Mouse (Mus musculus) G1E (cell line): ENCODE measurements at regions not wholly inside any gene's neighbourhood (a gene's known extent, or its start where the extent isn't known, plus 50 kb on each side); places are given as distances from the start of the nearest gene placed in this dataset.

ENCODE experiments used
- ATAC-seq: 2 replicates; pipeline ENCODE4 v1.8.0; 2016; ENCODE audit warnings: mild to moderate bottlenecking; ENCODE audit not compliant: insufficient number of reproducible peaks, poor library complexity, low FRiP score, severe bottlenecking; ENCODE audit errors: extremely low read depth
- DNase-seq: peaks from one replicate; pipeline ENCODE4 v3.0.0; 2012; ENCODE audit warnings: low spot score
- H3K27me3 ChIP-seq: 2 replicates; pipeline ENCODE4 v1.6.1; 2012; ENCODE audit warnings: mild to moderate bottlenecking, low read length, inconsistent platforms; ENCODE audit not compliant: insufficient read depth
- H3K36me3 ChIP-seq: replicated peaks from 2 replicates; pipeline ENCODE3; 2012; ENCODE audit warnings: mild to moderate bottlenecking, inconsistent platforms
- H3K4me1 ChIP-seq: 2 replicates; pipeline ENCODE4 v1.6.1; 2012; ENCODE audit warnings: low read depth, low read length, inconsistent platforms, mixed read lengths; ENCODE audit not compliant: insufficient read depth
- H3K4me3 ChIP-seq: 2 replicates; pipeline ENCODE4 v1.5.1; 2012; ENCODE audit warnings: low read depth, mild to moderate bottlenecking, inconsistent platforms, low read length, moderate library complexity, mixed read lengths
- H3K9me3 ChIP-seq: replicated peaks from 2 replicates; pipeline ENCODE4 v1.6.1; 2012; ENCODE audit warnings: inconsistent platforms
- CTCF ChIP-seq: IDR thresholded peaks from 2 replicates; pipeline ENCODE4 v1.5.1; 2012; ENCODE audit warnings: low read depth, low read length, inconsistent platforms, mixed read lengths
- GATA1 ChIP-seq: IDR thresholded peaks from 2 replicates; pipeline ENCODE4 v1.6.1; 2012; ENCODE audit warnings: borderline replicate concordance, low read length, inconsistent platforms, mixed read lengths
- GATA2 ChIP-seq: IDR thresholded peaks from 2 replicates; pipeline ENCODE4 v1.6.1; 2012; ENCODE audit warnings: low read depth, low read length, inconsistent platforms, borderline replicate concordance
- POLR2AphosphoS5 ChIP-seq: IDR thresholded peaks from 2 replicates; pipeline ENCODE4 v1.6.1; 2012; ENCODE audit warnings: low read depth, low read length, inconsistent platforms; ENCODE audit not compliant: insufficient replicate concordance
- TAL1 ChIP-seq: conservative IDR thresholded peaks from 2 replicates; pipeline ENCODE4 v1.6.1; 2012; ENCODE audit warnings: low read depth, low read length, inconsistent platforms, mixed read lengths

DNA sequence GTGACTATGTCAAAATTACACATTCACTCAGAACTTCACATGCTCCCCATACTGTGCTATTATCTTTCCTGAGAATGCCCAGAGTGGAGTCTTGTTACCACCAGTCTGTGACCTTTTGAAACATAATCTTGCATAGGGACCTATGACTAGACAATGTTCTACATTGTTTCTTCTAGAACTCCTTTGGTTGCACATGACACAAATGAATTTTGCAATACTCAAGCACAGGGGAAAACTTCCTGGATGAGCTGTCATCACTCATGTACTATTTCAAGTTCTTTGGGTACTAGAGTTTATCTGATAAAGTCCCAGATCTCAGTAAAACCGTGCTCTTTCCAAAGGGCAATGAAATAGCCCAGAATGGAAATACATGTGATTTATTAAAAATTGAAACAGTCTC is 1901.0 kb upstream of the Lrrc6 start:
- DNase-seq, result no peak
- Histone ChIP-seq H3K9me3 (no peaks in the 10 kb centered on the region), H3K36me3 (no peaks in the 10 kb centered on the region), H3K4me1 (no peaks in the 10 kb centered on the region), H3K27me3 (no peaks in the 10 kb centered on the region), H3K4me3 (no peak overlapping the region)
- TF ChIP-seq CTCF, result no peak
- no peak for TF ChIP-seq TAL1
- no peak for TF ChIP-seq POLR2AphosphoS5
- no peak for TF ChIP-seq GATA1
- TF ChIP-seq GATA2, result no peak
- no peak for ATAC-seq

DNA sequence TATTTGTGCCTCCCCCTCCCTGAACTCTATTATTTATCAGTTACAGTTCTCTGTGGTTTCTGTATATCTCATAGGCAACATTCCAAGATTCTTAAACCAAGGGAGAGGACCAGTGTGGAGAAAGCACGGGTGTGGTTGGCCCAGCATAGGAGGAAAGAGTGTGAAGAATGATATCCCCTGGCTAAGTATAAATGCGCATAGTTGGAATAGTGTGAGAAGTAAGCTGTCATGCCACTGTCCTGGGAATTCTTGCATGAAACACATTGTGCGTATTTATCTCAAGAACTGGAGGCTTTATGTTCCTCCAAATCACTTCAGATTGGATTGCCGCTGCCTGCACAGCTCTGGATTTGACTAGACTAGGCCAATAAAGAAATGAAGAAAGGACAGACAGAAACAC is 1900.3 kb upstream of the Lrrc6 start:
- no peak overlapping the region for H3K4me3 ChIP-seq
- no peak for TF ChIP-seq POLR2AphosphoS5
- no peak for TF ChIP-seq CTCF
- no peak for TF ChIP-seq GATA1
- no peak for TF ChIP-seq TAL1
- no peak for TF ChIP-seq GATA2
- no peak for ATAC-seq
- no peaks in the 10 kb centered on the region for H3K36me3 ChIP-seq
- DNase-seq, result no peak
- H3K4me1 ChIP-seq, result no peaks in the 10 kb centered on the region
- H3K27me3 ChIP-seq, result no peaks in the 10 kb centered on the region
- H3K9me3 ChIP-seq, result no peaks in the 10 kb centered on the region

DNA sequence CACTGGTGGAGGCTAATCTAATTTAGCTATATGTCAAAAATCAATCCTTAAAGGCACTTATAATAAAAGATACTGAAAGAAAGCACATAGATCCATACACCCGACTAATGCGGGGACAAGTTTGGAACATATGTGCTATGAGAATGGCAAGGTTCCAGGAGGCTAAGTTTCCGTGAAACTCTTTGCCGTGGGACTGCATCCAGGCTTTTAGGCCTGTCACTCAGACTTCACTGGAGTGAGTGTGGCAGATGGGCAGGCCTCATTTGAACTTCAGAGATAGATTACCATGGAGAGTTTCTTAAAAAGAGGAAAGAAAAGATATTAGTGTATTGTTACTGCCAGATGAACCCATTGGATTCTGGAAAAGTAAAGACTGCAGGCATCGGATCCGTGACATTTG is 1895.9 kb upstream of the Lrrc6 start:
- no peak for TF ChIP-seq TAL1
- no peak for TF ChIP-seq GATA1
- TF ChIP-seq POLR2AphosphoS5, result no peak
- DNase-seq (no peak), ATAC-seq (no peak)
- Histone ChIP-seq H3K4me3 (no peak overlapping the region), H3K27me3 (no peaks in the 10 kb centered on the region), H3K4me1 (no peaks in the 10 kb centered on the region), H3K36me3 (no peaks in the 10 kb centered on the region), H3K9me3 (no peaks in the 10 kb centered on the region)

DNA sequence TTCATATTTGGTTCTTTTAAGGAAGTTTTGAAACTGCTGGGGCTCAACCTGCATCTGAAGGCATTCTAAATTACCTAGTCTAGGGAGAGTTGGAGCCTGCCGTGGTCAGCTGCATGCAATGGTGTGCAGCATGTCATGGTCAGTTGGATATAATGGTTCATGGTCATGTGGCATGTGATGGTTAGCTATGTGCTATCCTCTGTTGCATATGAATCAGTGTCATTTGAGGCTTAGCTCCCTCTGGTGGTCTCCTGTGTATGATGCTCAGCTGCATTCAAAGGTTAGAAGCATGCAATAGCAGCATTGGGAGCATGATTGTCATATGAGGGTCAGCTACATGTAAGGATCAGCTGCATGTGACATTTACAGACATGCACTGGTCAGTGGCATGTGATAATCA is 1894.0 kb upstream of the Lrrc6 start:
- H3K27me3 ChIP-seq, result no peaks in the 10 kb centered on the region

DNA sequence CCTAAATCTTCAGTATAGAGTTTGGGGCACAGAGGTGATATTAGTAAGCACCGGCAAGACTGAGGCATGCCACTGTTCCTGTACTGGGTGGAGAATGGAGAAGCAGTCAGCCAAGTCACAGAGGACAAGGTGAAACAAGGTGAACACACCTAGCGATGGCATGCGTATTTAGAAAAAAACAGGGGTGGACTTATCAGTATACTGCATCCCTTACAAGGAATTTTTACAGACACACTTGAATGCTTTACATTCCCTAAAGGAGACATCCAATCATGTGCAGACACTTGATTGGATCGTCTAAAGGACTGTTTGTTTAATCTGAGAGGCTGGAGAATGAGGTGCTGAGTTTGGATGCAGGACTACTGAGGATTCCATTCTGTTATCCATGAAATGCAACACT is 1893.4 kb upstream of the Lrrc6 start:
- TF ChIP-seq GATA1 (no peak), CTCF (no peak), POLR2AphosphoS5 (no peak), GATA2 (no peak), TAL1 (no peak)
- DNase-seq (no peak), ATAC-seq (no peak)
- no peak overlapping the region for H3K4me3 ChIP-seq
- no peaks in the 10 kb centered on the region for H3K36me3 ChIP-seq
- H3K4me1 ChIP-seq, result no peaks in the 10 kb centered on the region
- no peaks in the 10 kb centered on the region for H3K9me3 ChIP-seq
- no peaks in the 10 kb centered on the region for H3K27me3 ChIP-seq

More for the DNA sequence above, 1894.0 kb upstream of the Lrrc6 start:
- TF ChIP-seq CTCF, result no peak
- no peak for TF ChIP-seq GATA2
- no peak for TF ChIP-seq POLR2AphosphoS5
- TF ChIP-seq TAL1, result no peak
- TF ChIP-seq GATA1, result no peak
- Histone ChIP-seq H3K9me3 (no peaks in the 10 kb centered on the region), H3K4me3 (no peak overlapping the region), H3K36me3 (no peaks in the 10 kb centered on the region), H3K4me1 (no peaks in the 10 kb centered on the region)
- ATAC-seq, result no peak
- no peak for DNase-seq

DNA sequence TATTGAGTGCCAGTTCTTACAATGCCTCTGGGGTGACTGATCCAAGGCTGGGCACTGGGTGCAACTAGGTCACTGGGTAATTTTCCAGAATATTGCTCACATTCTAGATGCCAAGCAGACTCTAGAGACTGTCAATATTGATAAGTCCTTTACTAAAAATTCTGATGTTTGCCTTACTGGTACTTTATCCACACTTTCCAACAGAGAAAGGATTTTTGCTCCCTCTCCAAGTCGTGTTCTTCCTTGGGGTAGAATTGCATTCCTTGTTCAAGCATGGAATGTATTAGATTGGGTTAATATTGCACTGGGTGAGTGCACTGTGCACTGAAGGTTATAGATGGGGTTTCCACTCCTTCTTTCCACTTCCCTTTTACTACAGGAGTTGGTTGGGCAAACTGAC is 1891.0 kb upstream of the Lrrc6 start:
- Histone ChIP-seq H3K4me3 (no peak overlapping the region), H3K9me3 (no peaks in the 10 kb centered on the region), H3K27me3 (no peaks in the 10 kb centered on the region), H3K36me3 (no peaks in the 10 kb centered on the region), H3K4me1 (no peaks in the 10 kb centered on the region)
- DNase-seq (no peak), ATAC-seq (no peak)
- TF ChIP-seq POLR2AphosphoS5 (no peak), GATA1 (no peak), GATA2 (no peak), CTCF (no peak), TAL1 (no peak)

DNA sequence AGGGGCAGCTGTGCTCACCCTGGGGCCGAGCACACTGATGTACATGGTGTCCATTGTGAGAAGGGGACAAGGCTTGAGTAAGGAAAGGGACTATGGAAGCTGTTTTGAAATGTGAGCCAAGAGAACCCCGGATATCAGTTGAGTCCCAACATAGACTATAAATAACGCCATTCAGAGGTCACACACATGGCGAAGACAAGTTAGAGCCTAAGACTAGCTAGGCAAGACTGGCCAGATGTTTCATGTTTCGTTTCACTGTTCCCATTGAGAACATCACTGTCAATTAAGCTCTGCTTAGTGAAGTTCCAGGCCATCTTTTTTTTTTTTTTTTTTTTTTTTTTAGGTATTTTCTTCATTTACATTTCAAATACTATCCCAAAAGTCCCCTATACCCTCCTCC is 1889.1 kb upstream of the Lrrc6 start:
- Histone ChIP-seq H3K27me3 (no peaks in the 10 kb centered on the region), H3K9me3 (no peaks in the 10 kb centered on the region), H3K4me1 (no peaks in the 10 kb centered on the region), H3K36me3 (no peaks in the 10 kb centered on the region), H3K4me3 (no peak overlapping the region)
- ATAC-seq, result no peak
- DNase-seq, result no peak
- no peak for TF ChIP-seq CTCF
- no peak for TF ChIP-seq GATA2
- no peak for TF ChIP-seq POLR2AphosphoS5
- no peak for TF ChIP-seq TAL1
- TF ChIP-seq GATA1, result no peak
